ENCODE assay signal across 8 mouse cellular contexts in genomic region chr7:139943674-139944281, GRCm38 (mm10). TPM values are rescaled to one million over a fixed set of nuclear protein-coding genes. Genes with fewer than 3 reads are reported as not detected.
DNase-seq lines count a peak whose midpoint lies in the region; ATAC-seq and TF ChIP-seq lines count a peak whose summit lies in the region.

Gene Utf1, plus strand, starts transcription at chr7:139943789.

- no peaks in the 10 kb centered on the region for H3K9me3 ChIP-seq in limb, embryonic 10.5 days (replicated peaks)
- no peaks in the 10 kb centered on the region for H3K9me3 ChIP-seq in midbrain, embryonic 12.5 days

- H3K4me1 ChIP-seq in spleen, adult 2 months (ENCODE audit: control insufficient read depth, insufficient read depth, insufficient read length) = peaks cover 5% of the 10 kb centered on the region
- H3K4me1 ChIP-seq in limb, embryonic 10.5 days = peaks cover 12% of the 10 kb centered on the region
- 0 out of 2 replicates have a peak, but pooled peaks cover 14% of the 10 kb centered on the region for H3K4me1 ChIP-seq in midbrain, embryonic 12.5 days

- no peaks in the 10 kb centered on the region for H3K36me3 ChIP-seq in spleen, adult 2 months (ENCODE audit: control insufficient read depth, insufficient read depth, low read length)
- H3K36me3 ChIP-seq in limb, embryonic 10.5 days = no peaks in the 10 kb centered on the region
- H3K36me3 ChIP-seq in midbrain, embryonic 12.5 days = no peaks in the 10 kb centered on the region

- 2% methylated on average over 58 of the region's 59 CpGs for WGBS in spleen, adult 2 months
- WGBS in limb, embryonic 10.5 days = under 1% methylated on average over 59 of the region's 59 CpGs
- under 1% methylated on average over 58 of the region's 59 CpGs for WGBS in midbrain, embryonic 12.5 days

- H3K27me3 ChIP-seq in spleen, adult 2 months (ENCODE audit: control insufficient read depth, insufficient read depth, low read length) = peaks cover 17% of the 10 kb centered on the region
- H3K27me3 ChIP-seq in limb, embryonic 10.5 days (ENCODE audit: low read depth, poor library complexity, severe bottlenecking) = peaks cover 94% of the 10 kb centered on the region
- H3K27me3 ChIP-seq in midbrain, embryonic 12.5 days = peaks cover 94% of the 10 kb centered on the region

- no peak for TF ChIP-seq POLR2A in spleen, adult 2 months (IDR thresholded peaks at IDR 0.05; ENCODE audit: low read depth, low read length)

- TF ChIP-seq CTCF in spleen, adult 2 months (IDR thresholded peaks at IDR 0.05; ENCODE audit: extremely low read depth, insufficient read depth, insufficient read length, insufficient replicate concordance) = no peak

- peak within 1 kb of the TSS; percentile 43; the same call in 1 of the 2 replicates for H3K9ac ChIP-seq in midbrain, embryonic 12.5 days (replicated peaks)

- DNase-seq in spleen, adult 2 months (ENCODE audit: low read depth in 1 of 2, low spot score in 2 of 2) = peak in 1 of 2 experiments; percentile 13
- DNase-seq in spleen, postnatal 36 days (ENCODE audit: low spot score in 2 of 2) = no peak
- peak; percentile 33 to 40 for DNase-seq in heart, postnatal 14 days
- peak; percentile 64 for DNase-seq in limb, embryonic 10.5 days (ENCODE audit: low spot score)
- peak; percentile 13 to 20 for DNase-seq in urinary bladder, postnatal 36 days (ENCODE audit: low spot score in 2 of 2)
- no peak for DNase-seq in frontal cortex, postnatal 25 days (ENCODE audit: low spot score in 2 of 2)

- intact Hi-C loops in heart, postnatal 14 days (cut with DNase I) = no loop called here

- H3K4me2 ChIP-seq in midbrain, embryonic 12.5 days (replicated peaks) = peak within 1 kb of the TSS; percentile 48

- H3K4me3 ChIP-seq in spleen, adult 2 months (ENCODE audit: extremely low read depth, insufficient read depth, insufficient read length) = peak within 1 kb of the TSS; percentile 52; the same call in 1 of the 2 replicates
- H3K4me3 ChIP-seq in limb, embryonic 10.5 days = peak within 1 kb of the TSS; percentile 34
- peak within 1 kb of the TSS; percentile 35 for H3K4me3 ChIP-seq in midbrain, embryonic 12.5 days

- peak; percentile 69 for ATAC-seq in common myeloid progenitor, adult 5-6 weeks (replicated peaks; ENCODE audit: low read depth, poor library complexity, severe bottlenecking)
- ATAC-seq in midbrain, embryonic 12.5 days (ENCODE audit: low FRiP score, low read depth) = peak; percentile 52; the same call in 1 of the 2 replicates

- H3K27ac ChIP-seq in spleen, adult 2 months (ENCODE audit: insufficient read depth, low read length) = no peak within 1 kb of the TSS
- no peak within 1 kb of the TSS for H3K27ac ChIP-seq in limb, embryonic 10.5 days
- H3K27ac ChIP-seq in midbrain, embryonic 12.5 days (replicated peaks) = no peak within 1 kb of the TSS

RNA-seq across cellular contexts. Expression of gene Utf1, which starts in this region (rescaled TPM):
- polyA plus RNA-seq in spleen, adult 2 months (2012; rRNA removed) = 1.1 and 2.3 TPM in 2 replicates
- not detected in 2 replicates for total RNA-seq in common myeloid progenitor, adult 5-6 weeks (2017)
- not detected for total RNA-seq in heart, postnatal 14 days (2021)
- 0.38 and 0.64 TPM in 2 replicates for polyA plus RNA-seq in limb, embryonic 10.5 days (2016; fragmentation: Nextera tagmentation; extraction: Ambion mirVana)
- polyA plus RNA-seq in midbrain, embryonic 12.5 days (2016; fragmentation: Nextera tagmentation; extraction: Ambion mirVana) = not detected in 2 replicates

Comparison
In these comparisons a context has a peak if more than half of its experiments do, and no peak if none do; other contexts are left out.
1. Peak in ATAC-seq in common myeloid progenitor, adult 5-6 weeks; RNA of the gene not detected or under 1 TPM.
2. Peak in DNase-seq in heart, postnatal 14 days; RNA of the gene not detected or under 1 TPM.
3. Peak in DNase-seq and H3K4me3 ChIP-seq in limb, embryonic 10.5 days; RNA of the gene not detected or under 1 TPM.
4. Peak in ATAC-seq, H3K4me3 ChIP-seq, H3K9ac ChIP-seq and H3K4me2 ChIP-seq in midbrain, embryonic 12.5 days; RNA of the gene not detected or under 1 TPM.
5. DNase-seq: peak in urinary bladder, postnatal 36 days (2 of 2); none in spleen, postnatal 36 days (0 of 2) and frontal cortex, postnatal 25 days (0 of 2).
6. Peak in every context shown above with its lines, with median percentiles within 50 percentile points of each other: H3K4me3 ChIP-seq.